Mouse (Mus musculus) adipose tissue, adult 10 weeks (tissue): Measurements from ENCODE around the gene Ctnnb1. TPM values are rescaled to one million over a fixed set of nuclear protein-coding genes. Genes with fewer than 3 reads are reported as not detected.

Source experiments
- polyA plus RNA-seq: library from polyadenylated mRNA; stranded (reverse); fragments of 350-450 nt; fragmentation: Illumina TruSeq; extraction: RNeasy Lipid Tissue Mini Kit (QIAGEN cat#74804); gene quantifications from one replicate; pipeline ENCODE4 v1.2.3, GENCODE M21; 2014; ENCODE audit warnings: low read depth, low replicate concordance

The Ctnnb1 gene
- 407 TPM for polyA plus RNA-seq

GRCm38 (mm10) chr9:120929081-120929480 is at the start of gene Ctnnb1:
Gene Ctnnb1, plus strand, starts transcription at chr9:120929216.

